Mouse (Mus musculus): Measurements from ENCODE around the gene Gstt1.

DNA sequence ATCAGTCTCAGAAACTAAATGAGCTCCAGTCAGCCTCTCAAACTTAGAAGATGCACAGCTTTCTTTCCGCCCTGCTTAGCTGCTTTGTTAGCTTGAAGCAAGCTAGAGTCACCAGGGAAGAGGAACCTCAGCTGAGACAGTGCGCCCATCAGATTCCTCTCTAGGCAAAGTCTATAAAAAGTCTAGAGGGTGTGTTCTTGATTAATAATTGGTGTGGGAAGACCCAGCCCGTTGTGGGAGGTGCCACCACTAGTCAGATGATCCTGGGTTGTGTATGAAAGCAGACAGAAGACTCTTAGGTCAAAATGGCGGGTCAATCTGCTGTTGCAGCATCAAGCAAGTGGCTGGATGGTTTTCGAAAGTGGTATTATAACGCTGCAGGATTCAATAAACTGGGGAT, 31.5 kb downstream of the Gstt1 start:
- no peak for TF ChIP-seq CTCF (IDR thresholded peaks at IDR 0.05; ENCODE audit: low read depth)
- TF ChIP-seq EP300 (IDR thresholded peaks at IDR 0.05; ENCODE audit: low read depth), result no peak

All from liver, embryonic 14.5 days (tissue).